Mouse (Mus musculus): ENCODE data around the gene Gm3409.

DNA sequence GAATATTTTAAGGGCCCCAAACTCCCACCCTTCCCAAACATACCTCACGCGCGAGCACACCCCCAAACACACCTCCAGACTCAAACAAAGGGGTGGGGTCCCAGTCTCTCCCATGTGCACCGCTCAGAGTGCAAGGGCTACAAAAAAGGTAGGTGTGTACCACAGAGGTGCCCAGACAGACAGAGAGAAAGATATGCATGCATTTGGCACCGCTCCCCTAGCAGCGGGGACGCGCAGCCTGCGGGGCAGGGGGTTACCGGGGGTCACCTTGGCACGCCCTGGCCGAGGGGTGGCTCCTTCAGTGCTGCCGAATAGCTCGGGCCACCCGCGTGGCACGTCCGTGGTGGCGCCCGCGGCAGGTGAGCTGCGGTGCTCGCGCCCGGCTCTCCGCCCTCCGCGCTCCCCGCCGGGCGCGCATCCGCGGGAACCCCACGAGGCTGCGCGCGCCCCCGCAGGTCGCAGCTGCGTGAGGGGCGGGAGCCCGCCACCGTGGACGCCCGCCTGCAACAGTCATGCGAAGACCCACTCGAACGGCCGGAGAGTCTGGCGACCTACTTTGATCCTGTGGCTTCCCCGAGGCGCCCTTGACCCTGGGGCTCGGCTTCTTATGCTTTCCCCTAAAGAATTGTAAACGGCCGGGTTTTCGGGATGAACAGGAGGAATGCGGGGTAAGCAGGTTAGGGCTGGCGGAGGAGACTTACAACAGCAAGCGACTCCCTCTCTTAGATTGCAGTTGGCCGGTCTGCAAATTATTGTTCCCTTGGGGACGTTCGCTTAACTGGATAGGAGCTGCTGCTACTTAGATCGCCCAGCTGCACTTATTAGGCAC is 47.2 kb downstream of the Gm3409 start, which contains the start of gene Gpr12:
- no peak for TF ChIP-seq CTCF (conservative IDR thresholded peaks at IDR 0.05 in 1 of 2, IDR thresholded peaks at IDR 0.05 in 1 of 2; ENCODE audit: low read depth in 2 of 2, low read length in 2 of 2)
- no peak for TF ChIP-seq TCF12 (IDR thresholded peaks at IDR 0.05; ENCODE audit: low read depth, low read length)
- TF ChIP-seq USF1 (IDR thresholded peaks at IDR 0.05; ENCODE audit: low read depth, low read length) = no peak
- no peak for TF ChIP-seq NRF1 (IDR thresholded peaks at IDR 0.05; ENCODE audit: low read depth, low read length)
- TF ChIP-seq ZC3H11A (IDR thresholded peaks at IDR 0.05; ENCODE audit: low read depth, low read length) = no peak
- no peak for TF ChIP-seq EP300 (IDR thresholded peaks at IDR 0.05; ENCODE audit: low read length)
- TF ChIP-seq POLR2A (IDR thresholded peaks at IDR 0.05; ENCODE audit: low read depth, low read length) = no peak
- no peak for TF ChIP-seq MAX (IDR thresholded peaks at IDR 0.05; ENCODE audit: low read length)
- TF ChIP-seq JUND (conservative IDR thresholded peaks at IDR 0.05; ENCODE audit: low read depth, low read length) = no peak
- no peak for TF ChIP-seq ZNF384 (IDR thresholded peaks at IDR 0.05; ENCODE audit: low read depth, low read length)
- TF ChIP-seq ZKSCAN1 (IDR thresholded peaks at IDR 0.05; ENCODE audit: borderline replicate concordance, low read depth, low read length) = no peak
